Mouse (Mus musculus) adrenal gland, postnatal 10 days (tissue): Measurements from ENCODE around the gene Esp34. TPM values are rescaled to one million over a fixed set of nuclear protein-coding genes. Genes with fewer than 3 reads are reported as not detected.

Source experiments
- DNase-seq: peaks from one replicate; pipeline ENCODE4 v3.0.0; 2021; ENCODE audit warnings: mixed read lengths
- long read RNA-seq, 2 experiments: library from polyadenylated mRNA; stranded (forward); transcript quantifications; one replicate each; pipeline ENCODE4 v2.0.0; 2021
- total RNA-seq, 2 experiments: library from RNA; stranded (reverse); gene quantifications; 2 replicates each; pipeline ENCODE4 v1.2.3; 2021

Esp34 gene
- total RNA-seq = not detected
- long read RNA-seq, experiment 1 = 0 reads
- long read RNA-seq, experiment 2 = 0 reads

DNA sequence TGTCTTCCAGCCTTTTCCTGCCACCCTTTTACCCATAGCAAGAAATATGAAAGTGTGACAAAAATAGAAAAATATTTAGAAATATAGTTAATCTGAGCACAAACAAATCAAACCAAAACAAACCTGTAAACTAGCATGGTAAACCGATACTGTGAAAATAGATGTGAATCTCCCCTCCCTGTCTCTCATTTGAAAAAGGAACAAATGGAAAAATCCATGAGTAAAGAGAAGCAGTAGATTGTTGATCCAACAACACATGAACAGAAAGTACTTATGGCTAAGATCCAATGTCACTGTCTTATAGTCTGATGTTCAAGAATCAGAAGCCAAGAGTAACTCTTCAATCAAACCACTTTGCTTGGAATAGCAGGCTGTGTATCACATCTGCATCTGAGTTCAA, at the start of gene Esp34:
Gene Esp34, plus strand, starts transcription at position 301 of the 400 bp plus-strand sequence.
- no peak for DNase-seq

DNA sequence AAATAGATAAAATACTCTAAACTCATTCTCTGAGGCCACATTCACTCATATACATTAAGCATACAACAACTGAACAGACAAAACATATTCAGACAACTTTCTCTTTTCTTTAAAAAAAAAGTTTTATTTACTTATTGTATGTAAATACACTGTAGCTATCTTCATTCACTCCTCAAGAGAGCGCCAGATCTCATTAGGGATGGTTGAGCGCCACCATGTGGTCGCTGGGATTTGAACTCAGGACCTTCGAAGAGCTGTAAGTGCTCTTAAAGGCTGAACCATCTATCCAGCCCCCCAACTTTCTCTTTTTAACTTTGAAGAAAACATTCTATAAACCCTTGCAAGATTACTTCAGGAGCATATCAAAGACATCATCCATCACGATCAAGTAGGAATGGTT, 8.5 kb downstream of the Esp34 start:
- DNase-seq = no peak

Other genes starting within 250 kb of the Esp34 start
- not detected for gene Olfr137, start 246.6 kb upstream of the Esp34 start, total RNA-seq
- not detected for gene Olfr136, start 224.4 kb upstream of the Esp34 start, total RNA-seq
- not detected for gene Esp36, start 134.0 kb upstream of the Esp34 start, total RNA-seq
- gene Esp31, start 85.3 kb downstream of the Esp34 start, total RNA-seq = not detected